7 mouse cellular contexts compared by ENCODE assay signal in the genomic region with DNA sequence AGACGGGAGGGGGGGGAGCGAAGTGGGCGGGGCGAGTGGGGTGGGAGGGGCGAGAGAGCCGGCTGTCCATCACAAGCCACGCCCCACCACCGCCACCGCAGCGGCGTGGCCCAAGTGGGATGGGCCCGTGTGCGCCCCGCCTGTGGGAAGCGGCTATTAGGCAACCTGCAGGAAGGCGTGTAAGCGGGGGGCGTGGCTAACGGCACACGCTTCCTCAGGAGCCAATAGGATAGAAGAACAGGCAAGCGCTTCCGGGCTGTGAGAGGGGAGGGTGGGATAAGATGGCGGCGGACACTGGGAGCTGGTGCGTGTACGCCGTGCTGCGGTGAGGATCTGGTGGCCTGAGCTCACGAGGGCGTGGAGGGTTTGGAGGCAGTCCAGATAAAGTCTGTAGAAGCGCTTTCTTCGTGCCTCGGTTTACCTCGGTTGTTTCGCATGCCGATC. TPM values are rescaled to one million over a fixed set of nuclear protein-coding genes. Genes with fewer than 3 reads are reported as not detected.
DNase-seq lines count a peak whose midpoint lies in the region; ATAC-seq lines count a peak whose summit lies in the region.

Gene Alg11 (plus strand): TSS at position 276 of the 444 bp plus-strand sequence.

- H3K36me3 ChIP-seq in intestine, embryonic 16.5 days (ENCODE audit: control insufficient read depth, insufficient read depth, low read length) = peaks cover 7% of the 10 kb centered on the region
- peaks cover 11% of the 10 kb centered on the region for H3K36me3 ChIP-seq in midbrain, embryonic 11.5 days (ENCODE audit: control insufficient read depth, insufficient read depth, low read length)

- intact Hi-C loops in left cerebral cortex, postnatal 36 days (cut with DNase I) = loop anchor here (10.0 kb wide), 2 partner anchors 104 to 334 kb away; partner anchors contain the start of genes Nek3 and Slc25a15

- H3K4me2 ChIP-seq in intestine, embryonic 16.5 days (ENCODE audit: low read depth, low read length) = peak within 1 kb of the TSS; percentile 91
- H3K4me2 ChIP-seq in midbrain, embryonic 11.5 days = peak within 1 kb of the TSS; percentile 87

- H3K9ac ChIP-seq in intestine, embryonic 16.5 days (ENCODE audit: low read depth, low read length) = peak within 1 kb of the TSS; percentile 76
- H3K9ac ChIP-seq in midbrain, embryonic 11.5 days (ENCODE audit: low read length) = peak within 1 kb of the TSS; percentile 76

- H3K4me3 ChIP-seq in intestine, embryonic 16.5 days (ENCODE audit: low read length) = peak within 1 kb of the TSS; percentile 86
- peak within 1 kb of the TSS; percentile 65 for H3K4me3 ChIP-seq in midbrain, embryonic 11.5 days (ENCODE audit: low read depth, low read length)

- 0 out of 2 replicates have a peak, but pooled peaks cover 4% of the 10 kb centered on the region for H3K27me3 ChIP-seq in intestine, embryonic 16.5 days (replicated peaks; ENCODE audit: control insufficient read depth, insufficient read depth, low read length)
- H3K27me3 ChIP-seq in midbrain, embryonic 11.5 days (ENCODE audit: control insufficient read depth, insufficient read depth, low read length) = no peaks in the 10 kb centered on the region; the same call in 1 of the 2 replicates

- peak; percentile 99 for ATAC-seq in intestine, embryonic 16.5 days
- ATAC-seq in midbrain, embryonic 11.5 days (ENCODE audit: low FRiP score) = peak; percentile 100

- WGBS in intestine, embryonic 16.5 days = under 1% methylated on average over 30 of the region's 36 CpGs
- WGBS in midbrain, embryonic 11.5 days = under 1% methylated on average over 31 of the region's 36 CpGs

- H3K27ac ChIP-seq in intestine, embryonic 16.5 days (ENCODE audit: low read length) = peak within 1 kb of the TSS; percentile 57
- no peak within 1 kb of the TSS for H3K27ac ChIP-seq in midbrain, embryonic 11.5 days (ENCODE audit: low read depth, low read length)

- peak; percentile 97 for DNase-seq in adrenal gland, adult 8-10 months
- DNase-seq in embryo, embryonic 9.5 days (ENCODE audit: extremely low spot score) = peak; percentile 96
- peak; percentile 85 to 95 for DNase-seq in gastrocnemius, postnatal 4 days (ENCODE audit: low spot score in 2 of 2)
- DNase-seq in left cerebral cortex, postnatal 36 days (ENCODE audit: low spot score in 2 of 2) = peak; percentile 94
- DNase-seq in midbrain, embryonic 11.5 days (ENCODE audit: low spot score, missing footprints) = no peak
- peak; percentile 98 for DNase-seq in skeletal muscle tissue, adult 2 months (ENCODE audit: low read depth, low spot score)

- H3K4me1 ChIP-seq in intestine, embryonic 16.5 days (ENCODE audit: control insufficient read depth, insufficient read depth, low read length) = 0 out of 2 replicates have a peak, but pooled peaks cover 8% of the 10 kb centered on the region
- peaks cover 2% of the 10 kb centered on the region; the same call in 1 of the 2 replicates for H3K4me1 ChIP-seq in midbrain, embryonic 11.5 days (ENCODE audit: control insufficient read depth, insufficient read depth, low read length)

- no peaks in the 10 kb centered on the region for H3K9me3 ChIP-seq in intestine, embryonic 16.5 days (ENCODE audit: control insufficient read depth, low read length)
- no peaks in the 10 kb centered on the region for H3K9me3 ChIP-seq in midbrain, embryonic 11.5 days (ENCODE audit: control insufficient read depth, low read length)

RNA-seq across cellular contexts. Expression of gene Alg11, which starts in this region (rescaled TPM):
- total RNA-seq in adrenal gland, adult 8-10 months (2022) = 10 to 100 TPM; 34.4 to 53.6 (median 35.9) TPM
- total RNA-seq in gastrocnemius, postnatal 4 days (2021) = 10 to 100 TPM; 12.0 to 14.3 TPM
- 28.7 and 30.4 TPM in 2 replicates for polyA plus RNA-seq in intestine, embryonic 16.5 days (2015; fragmentation: Nextera tagmentation; extraction: Ambion mirVana)
- 10 to 100 TPM; 30.7 to 35.7 TPM for total RNA-seq in left cerebral cortex, postnatal 36 days (2021)
- 32.5 and 35.9 TPM in 2 replicates for polyA plus RNA-seq in midbrain, embryonic 11.5 days (2014; fragmentation: Nextera tagmentation; extraction: Ambion mirVana)
